Mouse (Mus musculus): ENCODE measurements at regions not wholly inside any gene's neighbourhood (a gene's known extent, or its start where the extent isn't known, plus 50 kb on each side); places are given as distances from the start of the nearest gene placed in this dataset.
A peak's percentile ranks its signal among the peaks of the same experiment; 100 is the strongest.

- Histone ChIP-seq H3K9me3 (ENCODE audit: control insufficient read depth, low read length) (no peaks in the 10 kb centered on the region), H3K36me3 (ENCODE audit: control insufficient read depth, insufficient read depth, low read length) (no peaks in the 10 kb centered on the region), H3K27ac (ENCODE audit: low read depth) (no peak overlapping the region), H3K4me2 (ENCODE audit: low read length) (no peak overlapping the region), H3K27me3 (replicated peaks; ENCODE audit: control insufficient read depth, insufficient read depth, low read length) (no peaks in the 10 kb centered on the region), H3K9ac (ENCODE audit: low read length) (no peak overlapping the region), H3K4me3 (ENCODE audit: low read depth, low read length) (no peak overlapping the region), H3K4me1 (replicated peaks; ENCODE audit: control insufficient read depth, insufficient read depth, low read length) (no peaks in the 10 kb centered on the region)
- WGBS, result 86% methylated on average over 13 of the region's 13 CpGs
- ATAC-seq (replicated peaks; ENCODE audit: low FRiP score, low TSS enrichment, low read depth) (no peak), DNase-seq (ENCODE audit: low spot score) (no peak)
Observed at GRCm38 (mm10) chr2:169101506-169102261, 146.3 kb upstream of the Zfp64 start.

GRCm38 (mm10) chr2:169100516-169100915 lies 145.1 kb upstream of the Zfp64 start:
- Histone ChIP-seq H3K27ac (ENCODE audit: low read depth) (no peak overlapping the region), H3K4me2 (ENCODE audit: low read length) (no peak overlapping the region), H3K27me3 (replicated peaks; ENCODE audit: control insufficient read depth, insufficient read depth, low read length) (no peaks in the 10 kb centered on the region), H3K4me1 (replicated peaks; ENCODE audit: control insufficient read depth, insufficient read depth, low read length) (no peaks in the 10 kb centered on the region), H3K4me3 (ENCODE audit: low read depth, low read length) (no peak overlapping the region), H3K9ac (ENCODE audit: low read length) (no peak overlapping the region), H3K36me3 (ENCODE audit: control insufficient read depth, insufficient read depth, low read length) (no peaks in the 10 kb centered on the region), H3K9me3 (ENCODE audit: control insufficient read depth, low read length) (no peaks in the 10 kb centered on the region)
- ATAC-seq (replicated peaks; ENCODE audit: low FRiP score, low TSS enrichment, low read depth), result no peak
- 87% methylated on average over 8 of the region's 10 CpGs for WGBS
- DNase-seq (ENCODE audit: low spot score), result no peak

- WGBS, result 87% methylated on average over 12 of the region's 12 CpGs
- DNase-seq (ENCODE audit: low spot score) (no peak), ATAC-seq (replicated peaks; ENCODE audit: low FRiP score, low TSS enrichment, low read depth) (no peak)
Observed at GRCm38 (mm10) chr2:169099678-169100077, 144.3 kb upstream of the Zfp64 start.

GRCm38 (mm10) chr2:169098591-169098990 lies 143.2 kb upstream of the Zfp64 start:
- no peaks in the 10 kb centered on the region for H3K4me1 ChIP-seq (replicated peaks; ENCODE audit: control insufficient read depth, insufficient read depth, low read length)
- H3K36me3 ChIP-seq (ENCODE audit: control insufficient read depth, insufficient read depth, low read length), result no peaks in the 10 kb centered on the region
- H3K9ac ChIP-seq (ENCODE audit: low read length), result no peak overlapping the region
- no peaks in the 10 kb centered on the region for H3K27me3 ChIP-seq (replicated peaks; ENCODE audit: control insufficient read depth, insufficient read depth, low read length)
- no peak overlapping the region for H3K4me2 ChIP-seq (ENCODE audit: low read length)
- no peaks in the 10 kb centered on the region for H3K9me3 ChIP-seq (ENCODE audit: control insufficient read depth, low read length)
- no peak overlapping the region for H3K27ac ChIP-seq (ENCODE audit: low read depth)
- no peak overlapping the region for H3K4me3 ChIP-seq (ENCODE audit: low read depth, low read length)
- ATAC-seq (replicated peaks; ENCODE audit: low FRiP score, low TSS enrichment, low read depth), result no peak
- WGBS, result 80% methylated on average over 6 of the region's 6 CpGs
- no peak for DNase-seq (ENCODE audit: low spot score)

More at GRCm38 (mm10) chr2:169099678-169100077, 144.3 kb upstream of the Zfp64 start:
- Histone ChIP-seq H3K4me3 (ENCODE audit: low read depth, low read length) (no peak overlapping the region), H3K36me3 (ENCODE audit: control insufficient read depth, insufficient read depth, low read length) (no peaks in the 10 kb centered on the region), H3K27me3 (replicated peaks; ENCODE audit: control insufficient read depth, insufficient read depth, low read length) (no peaks in the 10 kb centered on the region), H3K27ac (ENCODE audit: low read depth) (no peak overlapping the region), H3K9ac (ENCODE audit: low read length) (no peak overlapping the region), H3K4me2 (ENCODE audit: low read length) (no peak overlapping the region), H3K4me1 (replicated peaks; ENCODE audit: control insufficient read depth, insufficient read depth, low read length) (no peaks in the 10 kb centered on the region), H3K9me3 (ENCODE audit: control insufficient read depth, low read length) (no peaks in the 10 kb centered on the region)

- no peak overlapping the region for H3K4me3 ChIP-seq (ENCODE audit: low read depth, low read length)
- WGBS, result 74% methylated on average over 22 of the region's 22 CpGs
- no peak for DNase-seq (ENCODE audit: low spot score)
- no peak overlapping the region for H3K9ac ChIP-seq (ENCODE audit: low read length)
- H3K27me3 ChIP-seq (replicated peaks; ENCODE audit: control insufficient read depth, insufficient read depth, low read length), result no peaks in the 10 kb centered on the region
- 0 out of 2 replicates have a peak, but pooled peaks cover 3% of the 10 kb centered on the region for H3K9me3 ChIP-seq (ENCODE audit: control insufficient read depth, low read length)
- no peak overlapping the region for H3K27ac ChIP-seq (ENCODE audit: low read depth)
- no peak overlapping the region for H3K4me2 ChIP-seq (ENCODE audit: low read length)
- no peaks in the 10 kb centered on the region for H3K36me3 ChIP-seq (ENCODE audit: control insufficient read depth, insufficient read depth, low read length)
- H3K4me1 ChIP-seq (replicated peaks; ENCODE audit: control insufficient read depth, insufficient read depth, low read length), result no peaks in the 10 kb centered on the region
- no peak for ATAC-seq (replicated peaks; ENCODE audit: low FRiP score, low TSS enrichment, low read depth)
Observed at GRCm38 (mm10) chr2:169094011-169094754, 138.8 kb upstream of the Zfp64 start.

- Histone ChIP-seq H3K9ac (ENCODE audit: low read length) (no peak overlapping the region), H3K27me3 (replicated peaks; ENCODE audit: control insufficient read depth, insufficient read depth, low read length) (no peaks in the 10 kb centered on the region), H3K4me3 (ENCODE audit: low read depth, low read length) (no peak overlapping the region), H3K4me2 (ENCODE audit: low read length) (no peak overlapping the region), H3K4me1 (replicated peaks; ENCODE audit: control insufficient read depth, insufficient read depth, low read length) (no peaks in the 10 kb centered on the region), H3K9me3 (ENCODE audit: control insufficient read depth, low read length) (0 out of 2 replicates have a peak, but pooled peaks cover 3% of the 10 kb centered on the region), H3K27ac (ENCODE audit: low read depth) (no peak overlapping the region), H3K36me3 (ENCODE audit: control insufficient read depth, insufficient read depth, low read length) (no peaks in the 10 kb centered on the region)
- WGBS, result 78% methylated on average over 3 of the region's 3 CpGs
- no peak for ATAC-seq (replicated peaks; ENCODE audit: low FRiP score, low TSS enrichment, low read depth)
- no peak for DNase-seq (ENCODE audit: low spot score)
Observed at GRCm38 (mm10) chr2:169090256-169090655, 134.9 kb upstream of the Zfp64 start.

- ATAC-seq (replicated peaks; ENCODE audit: low FRiP score, low TSS enrichment, low read depth) (0 out of 2 replicates have a peak, but pooled peaks have one; percentile 19), DNase-seq (ENCODE audit: low spot score) (no peak)
- WGBS, result 65% methylated on average over 16 of the region's 16 CpGs
- H3K4me2 ChIP-seq (ENCODE audit: low read length), result no peak overlapping the region
- no peak overlapping the region for H3K9ac ChIP-seq (ENCODE audit: low read length)
- H3K9me3 ChIP-seq (ENCODE audit: control insufficient read depth, low read length), result peaks cover 7% of the 10 kb centered on the region; the same call in 1 of the 2 replicates
- no peak overlapping the region for H3K27ac ChIP-seq (ENCODE audit: low read depth)
- no peaks in the 10 kb centered on the region for H3K4me1 ChIP-seq (replicated peaks; ENCODE audit: control insufficient read depth, insufficient read depth, low read length)
- no peaks in the 10 kb centered on the region for H3K36me3 ChIP-seq (ENCODE audit: control insufficient read depth, insufficient read depth, low read length)
- no peak overlapping the region for H3K4me3 ChIP-seq (ENCODE audit: low read depth, low read length)
- no peaks in the 10 kb centered on the region for H3K27me3 ChIP-seq (replicated peaks; ENCODE audit: control insufficient read depth, insufficient read depth, low read length)
Observed at GRCm38 (mm10) chr2:169088870-169089484, 133.6 kb upstream of the Zfp64 start.

- no peak for DNase-seq (ENCODE audit: low spot score)
- Histone ChIP-seq H3K27me3 (replicated peaks; ENCODE audit: control insufficient read depth, insufficient read depth, low read length) (no peaks in the 10 kb centered on the region), H3K9me3 (ENCODE audit: control insufficient read depth, low read length) (peaks cover 7% of the 10 kb centered on the region; the same call in 1 of the 2 replicates), H3K4me2 (ENCODE audit: low read length) (no peak overlapping the region), H3K27ac (ENCODE audit: low read depth) (no peak overlapping the region), H3K9ac (ENCODE audit: low read length) (no peak overlapping the region), H3K36me3 (ENCODE audit: control insufficient read depth, insufficient read depth, low read length) (no peaks in the 10 kb centered on the region), H3K4me1 (replicated peaks; ENCODE audit: control insufficient read depth, insufficient read depth, low read length) (no peaks in the 10 kb centered on the region), H3K4me3 (ENCODE audit: low read depth, low read length) (no peak overlapping the region)
- 85% methylated on average over 10 of the region's 10 CpGs for WGBS
- ATAC-seq (replicated peaks; ENCODE audit: low FRiP score, low TSS enrichment, low read depth), result no peak
Observed at GRCm38 (mm10) chr2:169088301-169088700, 132.9 kb upstream of the Zfp64 start.

Data from intestine, embryonic 14.5 days (tissue).